Mouse (Mus musculus) cortical plate, adult 2 months (tissue): ENCODE measurements around the gene Iah1. TPM values are rescaled to one million over a fixed set of nuclear protein-coding genes. Genes with fewer than 3 reads are reported as not detected.

ENCODE experiments used
- H3K27ac ChIP-seq: fragments of 200-500 bp; 2 replicates; pipeline ENCODE4 v1.5.1; 2012; ENCODE audit warnings: low read length, control low read depth, inconsistent platforms; ENCODE audit not compliant: insufficient read depth
- H3K4me1 ChIP-seq: fragments of 200-500 bp; 2 replicates; pipeline ENCODE4 v1.6.1; 2011; ENCODE audit warnings: low read length; ENCODE audit not compliant: control insufficient read depth, insufficient read depth
- H3K4me3 ChIP-seq: fragments of 200-500 bp; 2 replicates; pipeline ENCODE4 v1.5.1; 2011; ENCODE audit warnings: mild to moderate bottlenecking, low read length, control low read depth; ENCODE audit not compliant: insufficient read depth
- CTCF ChIP-seq: fragments of 200-500 bp; IDR thresholded peaks from 2 replicates; pipeline ENCODE4 v1.5.1; 2011; ENCODE audit warnings: mild to moderate bottlenecking, control low read depth, low read length; ENCODE audit not compliant: insufficient read depth; ENCODE audit errors: extremely low read depth
- POLR2A ChIP-seq: fragments of 200-500 bp; IDR thresholded peaks from 2 replicates; pipeline ENCODE4 v1.6.1; 2011; ENCODE audit warnings: mild to moderate bottlenecking, low read length, control low read depth; ENCODE audit not compliant: insufficient read depth; ENCODE audit errors: extremely low read depth
- polyA plus RNA-seq: library from polyadenylated mRNA; depleted of rRNA; stranded (reverse); fragments of >200 nt; gene quantifications from 2 replicates; pipeline ENCODE4 v1.2.3, GENCODE M21; 2012; rRNA removed

Gene Iah1
- 24.3 and 26.3 TPM in 2 replicates for polyA plus RNA-seq

DNA sequence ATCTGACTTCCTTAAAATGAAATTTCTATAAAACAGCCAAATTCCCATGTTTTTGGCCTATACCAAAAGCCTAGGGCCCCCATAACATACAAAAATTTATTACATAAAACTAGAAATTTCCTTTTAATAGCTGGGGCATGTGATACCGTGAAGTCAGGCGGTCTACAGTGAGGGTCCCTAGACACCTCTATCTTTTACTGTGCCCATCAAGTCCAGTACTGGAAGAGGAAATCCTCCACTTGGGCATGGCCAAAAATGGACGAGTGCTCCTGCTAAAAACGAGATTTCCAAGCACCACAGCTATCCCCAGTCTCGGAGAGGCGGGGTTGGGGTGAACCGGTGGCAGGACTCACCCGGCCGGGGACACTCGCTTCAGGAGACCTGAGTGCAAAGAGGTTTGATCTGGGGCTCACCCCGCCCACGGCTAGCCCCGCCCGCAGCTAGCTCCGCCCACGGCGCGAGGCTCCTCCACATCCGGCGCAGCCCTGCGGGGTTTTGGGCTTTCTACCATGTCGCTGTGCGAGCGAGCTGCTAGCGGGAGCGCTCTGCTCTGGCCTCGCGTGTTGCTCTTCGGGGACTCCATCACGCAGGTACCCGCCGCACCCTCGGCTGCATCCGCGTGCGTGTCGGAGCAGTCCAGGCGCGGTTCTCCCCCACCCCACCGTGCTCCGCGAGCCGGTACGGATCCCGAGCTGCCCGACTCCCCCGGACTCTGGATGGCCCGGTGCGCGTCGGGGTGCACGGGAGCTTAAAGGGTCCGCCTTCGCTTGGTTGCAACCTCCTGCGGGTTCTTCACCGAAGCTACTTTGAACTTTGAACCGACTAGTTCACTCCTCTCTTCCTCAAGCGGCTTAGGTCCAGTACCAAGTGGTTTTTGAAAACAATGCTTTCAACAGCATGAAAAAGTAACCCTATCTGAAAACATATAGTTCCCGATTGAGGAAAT, at the start of gene Iah1:
Gene Iah1 (plus strand): TSS at position 467 of the 946 bp plus-strand sequence.
- TF ChIP-seq CTCF: no peak
- TF ChIP-seq POLR2A: peak; percentile 67; the same call in 1 of the 2 replicates
- Histone ChIP-seq H3K27ac (peak within 1 kb of the TSS; percentile 74), H3K4me1 (no peaks in the 10 kb centered on the region; the same call in 1 of the 2 replicates), H3K4me3 (peak within 1 kb of the TSS; percentile 41)

DNA sequence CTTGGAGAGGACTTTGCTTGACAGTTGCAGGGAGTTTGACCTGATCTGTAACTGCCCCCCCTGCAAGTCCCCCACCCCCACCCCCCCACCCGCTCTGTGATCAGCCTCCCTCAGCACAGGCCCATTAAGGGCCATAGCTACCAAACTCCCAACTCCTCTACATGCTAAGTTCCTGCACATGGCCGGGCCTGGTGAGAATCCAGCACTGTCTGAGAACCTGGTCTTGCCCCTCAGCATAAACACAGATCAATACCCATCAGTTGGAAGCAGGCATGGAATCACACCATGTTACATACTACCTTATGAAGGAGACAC, 49.4 kb upstream of the Iah1 start:
- TF ChIP-seq CTCF (no peak), POLR2A (no peak)
- Histone ChIP-seq H3K4me1 (no peaks in the 10 kb centered on the region), H3K27ac (no peak overlapping the region), H3K4me3 (no peak overlapping the region)

DNA sequence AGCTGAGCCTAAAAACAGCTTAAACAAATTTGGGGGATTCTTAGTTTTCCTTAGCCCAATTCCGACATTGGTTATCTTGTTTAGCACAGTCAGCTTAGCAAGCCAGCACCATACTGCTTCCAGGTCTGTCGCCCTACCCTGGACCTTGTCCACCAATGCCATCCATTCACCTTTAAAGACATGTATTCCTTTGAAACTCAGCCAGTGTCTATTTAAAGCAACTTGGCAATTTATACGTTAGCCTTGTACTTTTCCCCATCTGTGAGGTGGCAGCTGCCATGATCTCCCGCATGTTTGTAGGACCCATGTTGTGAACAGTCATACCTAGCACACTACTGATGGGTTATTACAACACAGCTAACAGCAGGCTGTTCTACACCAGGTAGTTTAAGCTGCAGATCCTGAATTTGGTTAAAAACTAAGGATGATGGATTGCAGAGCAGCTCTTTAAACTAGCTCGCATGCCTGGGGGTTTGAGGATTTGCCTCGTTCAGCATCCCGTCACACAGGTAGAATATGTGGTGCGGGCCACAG, 48.0 kb upstream of the Iah1 start:
- TF ChIP-seq POLR2A (no peak), CTCF (no peak)
- Histone ChIP-seq H3K27ac (no peak overlapping the region), H3K4me3 (no peak overlapping the region), H3K4me1 (no peaks in the 10 kb centered on the region)

DNA sequence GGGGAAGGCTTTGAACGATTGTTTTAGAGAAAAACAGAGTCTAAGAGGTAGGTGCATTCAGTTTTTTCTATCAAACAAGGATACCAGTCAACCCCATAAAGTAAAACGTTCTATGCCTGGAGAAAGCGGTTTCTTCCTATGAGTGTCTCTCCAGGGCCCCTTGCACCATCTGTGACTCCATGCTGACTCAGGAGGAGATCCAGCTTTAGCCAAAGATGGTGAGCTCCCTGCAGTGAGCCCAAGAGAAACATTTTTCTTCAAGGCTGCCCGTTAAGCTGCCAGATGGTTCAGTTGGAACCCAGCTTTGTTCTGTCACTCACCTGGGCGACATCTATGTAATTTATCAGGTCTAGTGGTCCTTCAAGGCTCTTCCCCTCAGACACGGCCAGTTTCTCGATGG, 41.7 kb upstream of the Iah1 start:
- TF ChIP-seq CTCF (no peak), POLR2A (no peak)
- H3K4me1 ChIP-seq: no peaks in the 10 kb centered on the region
- H3K4me3 ChIP-seq: no peak overlapping the region
- H3K27ac ChIP-seq: no peak overlapping the region

DNA sequence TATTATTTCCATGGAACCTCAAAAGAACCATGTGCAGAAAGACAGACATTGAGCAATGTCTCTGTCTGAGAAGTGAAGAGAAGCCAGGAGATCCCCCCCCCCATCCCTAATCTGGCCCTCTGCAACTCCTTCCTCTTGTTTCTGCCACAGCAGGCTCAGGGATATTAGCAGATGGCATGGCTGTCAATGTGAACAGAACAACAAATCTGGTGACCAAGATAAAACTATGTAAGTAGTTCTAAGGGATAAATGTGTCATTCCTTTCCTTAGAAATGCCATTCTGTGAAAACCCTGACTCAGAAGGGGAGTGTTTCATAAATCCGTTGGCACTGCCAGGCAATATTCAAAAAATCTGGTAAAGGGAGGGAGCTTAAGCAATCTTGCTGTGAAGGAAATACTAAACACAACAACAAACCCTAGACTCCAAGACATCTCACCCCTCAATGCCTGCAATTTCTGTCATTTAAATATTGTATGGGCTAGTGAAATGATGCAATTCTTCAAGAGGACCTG, 38.8 kb upstream of the Iah1 start:
- Histone ChIP-seq H3K4me3 (no peak overlapping the region), H3K27ac (no peak overlapping the region), H3K4me1 (no peaks in the 10 kb centered on the region)
- no peak for TF ChIP-seq CTCF
- no peak for TF ChIP-seq POLR2A

DNA sequence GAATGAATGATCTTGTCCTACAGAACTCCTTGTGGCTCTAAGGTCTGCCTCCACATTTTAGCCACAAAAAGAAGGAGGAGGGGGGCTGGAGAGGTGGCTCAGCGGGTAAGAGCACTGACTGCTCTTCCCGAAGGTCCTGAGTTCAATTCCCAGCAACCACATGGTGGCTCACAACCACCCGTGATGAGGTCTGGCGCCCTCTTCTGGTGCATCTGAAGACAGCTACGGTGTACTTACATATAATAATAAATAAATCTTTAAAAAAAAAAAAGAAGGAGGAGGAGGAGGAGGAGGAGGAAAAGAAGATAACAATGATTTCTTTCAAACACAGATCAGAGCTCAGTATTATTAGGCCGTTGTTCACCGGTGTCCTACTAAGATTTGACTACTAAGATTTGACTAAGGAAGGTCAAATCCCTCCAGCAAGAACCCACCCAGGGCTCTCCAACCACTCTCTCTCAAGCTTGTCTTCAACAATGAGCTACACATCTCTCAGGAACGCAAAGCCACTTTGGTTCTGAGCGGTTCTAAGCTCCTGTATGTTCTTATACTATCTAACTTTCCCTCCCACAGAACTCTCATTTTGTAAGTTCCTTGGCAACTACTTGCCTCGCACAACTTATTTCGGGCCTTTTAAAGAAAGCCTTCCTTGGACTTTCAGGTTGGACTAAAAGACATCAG, 31.3 kb upstream of the Iah1 start, which contains the start of gene Cpsf3:
Gene Cpsf3 (plus strand): TSS at position 631 of the 681 bp plus-strand sequence.
- H3K4me3 ChIP-seq: peak within 1 kb of the TSS; percentile 97
- peaks cover 6% of the 10 kb centered on the region for H3K4me1 ChIP-seq
- TF ChIP-seq CTCF (no peak), POLR2A (no peak)
- H3K27ac ChIP-seq: peak within 1 kb of the TSS; percentile 91

DNA sequence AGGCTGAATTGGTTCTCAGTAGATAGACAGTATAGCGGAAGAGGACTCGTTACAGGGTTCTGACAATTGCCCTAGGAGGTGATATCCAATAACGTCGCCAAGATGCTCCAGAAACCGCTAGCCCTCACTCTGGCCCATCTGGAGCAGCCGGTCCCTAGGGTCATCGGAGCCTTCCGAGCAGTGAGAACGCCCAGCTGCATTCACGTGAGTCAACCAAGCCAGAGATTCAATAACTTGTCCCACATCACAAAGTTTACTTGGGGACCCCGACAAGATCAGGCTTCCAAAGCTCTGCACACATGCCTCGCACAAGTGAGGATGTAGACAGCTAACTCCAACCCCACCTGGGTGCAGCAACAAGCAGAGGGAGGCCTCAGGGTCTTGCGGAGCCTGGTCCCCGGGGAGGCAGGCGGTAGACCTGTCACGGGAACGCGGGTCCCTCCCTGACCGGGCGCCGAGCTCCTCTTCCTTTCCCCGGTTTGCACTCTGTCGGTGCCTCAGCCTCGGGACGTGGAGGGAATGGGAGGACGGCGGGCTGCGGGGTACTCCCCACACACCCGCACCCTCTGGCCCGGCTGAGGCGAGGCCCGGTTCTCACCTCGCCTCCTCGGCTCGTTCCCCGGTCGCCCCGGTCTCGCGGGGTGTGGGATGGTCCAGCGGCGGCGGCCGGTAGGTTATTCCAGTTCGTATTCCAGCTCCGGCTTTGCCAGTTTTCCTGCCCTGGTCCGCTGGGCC, 30.5 kb upstream of the Iah1 start:
- TF ChIP-seq POLR2A: no peak
- no peak for TF ChIP-seq CTCF
- Histone ChIP-seq H3K4me1 (peaks cover 6% of the 10 kb centered on the region), H3K27ac (peak overlapping the region; percentile 91), H3K4me3 (peak overlapping the region; percentile 97)

DNA sequence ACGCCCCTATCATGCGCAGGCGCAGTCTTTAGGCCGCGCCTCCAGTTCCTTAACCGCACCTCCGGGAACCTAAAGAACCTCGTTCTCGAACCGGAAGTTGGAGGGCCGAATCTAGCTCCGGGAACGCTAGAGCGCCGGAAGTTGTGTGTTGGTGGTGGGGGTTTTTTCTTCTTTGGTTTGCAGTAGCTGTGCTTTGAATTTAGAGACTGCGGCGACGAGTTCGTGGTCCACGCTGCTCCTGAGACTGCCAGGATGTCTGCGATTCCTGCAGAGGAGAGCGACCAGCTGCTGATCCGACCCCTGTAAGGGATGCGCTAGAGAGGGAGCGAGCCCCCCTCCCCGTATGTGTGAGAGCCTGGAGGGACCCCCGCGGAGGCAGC, 30.0 kb upstream of the Iah1 start, which contains the start of gene Itgb1bp1:
Gene Itgb1bp1 (minus strand): TSS at position 42 of the 380 bp plus-strand sequence.
- Histone ChIP-seq H3K4me1 (peaks cover 6% of the 10 kb centered on the region), H3K4me3 (peak within 1 kb of the TSS; percentile 97), H3K27ac (peak within 1 kb of the TSS; percentile 91)
- TF ChIP-seq CTCF (no peak), POLR2A (peak; percentile 48; the same call in 1 of the 2 replicates)
